Mouse (Mus musculus): ENCODE results near the gene Axin2.

DNA sequence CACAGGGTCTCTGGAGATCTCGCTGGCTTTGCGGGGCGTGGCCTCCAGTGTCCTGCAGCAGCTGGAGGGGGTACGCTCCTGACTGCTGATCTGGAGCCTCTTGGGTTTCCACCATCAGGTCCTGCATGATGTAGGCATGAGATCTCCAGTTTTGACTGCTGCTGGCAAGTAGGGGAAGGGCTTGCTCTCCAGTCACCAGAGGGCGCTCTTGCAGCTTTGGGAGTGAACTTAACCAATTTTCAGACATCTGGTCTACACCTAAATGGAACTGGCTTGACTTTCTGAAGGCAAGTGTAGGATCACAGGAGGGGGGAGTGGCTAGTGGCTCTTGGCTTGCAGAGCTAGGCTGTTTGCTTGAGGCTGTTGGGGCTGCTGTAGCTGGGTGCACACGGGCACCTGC, 5.1 kb downstream of the Axin2 start:
- TF ChIP-seq CTCF (IDR thresholded peaks at IDR 0.05), result peak; percentile 97
- TF ChIP-seq EP300 (IDR thresholded peaks at IDR 0.05), result no peak
